ENCODE assay signal across 8 mouse cellular contexts in the genomic region with DNA sequence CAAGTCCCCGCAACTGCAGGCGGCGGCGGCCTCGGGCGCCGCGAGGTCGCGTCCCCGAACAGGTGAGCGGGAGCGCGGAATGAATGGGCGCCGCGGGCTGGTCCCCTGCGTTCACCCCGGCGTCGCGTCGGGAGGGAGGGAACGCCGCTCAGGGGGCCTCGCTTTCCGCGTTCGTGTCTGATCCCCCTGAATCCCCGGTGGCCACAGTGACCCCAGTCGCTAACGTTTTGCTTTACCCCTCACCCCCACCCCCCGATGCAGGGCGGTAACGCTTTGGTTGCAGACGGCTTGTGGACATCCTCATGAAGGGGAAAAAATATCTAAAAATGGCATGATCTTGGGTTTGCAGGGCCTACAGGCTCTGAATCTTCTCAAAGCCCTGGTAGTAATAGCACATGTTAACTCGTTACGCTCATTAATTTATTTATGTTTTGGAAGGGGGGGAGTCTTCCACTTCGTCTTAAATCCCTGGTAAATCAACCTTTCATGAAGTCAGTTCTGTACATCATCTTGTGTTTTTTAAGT. TPM values are rescaled to one million over a fixed set of nuclear protein-coding genes. Genes with fewer than 3 reads are reported as not detected.
DNase-seq lines count a peak whose midpoint lies in the region; ATAC-seq and TF ChIP-seq lines count a peak whose summit lies in the region.

No protein-coding gene starts in this region.

- H3K27ac ChIP-seq in lung, embryonic 14.5 days (ENCODE audit: low read depth), result peak overlapping the region; percentile 96
- peak overlapping the region; percentile 91 for H3K27ac ChIP-seq in embryonic facial prominence, embryonic 12.5 days
- H3K27ac ChIP-seq in limb, embryonic 11.5 days (replicated peaks; ENCODE audit: low read depth, low read length), result peak overlapping the region; percentile 89
- peak overlapping the region; percentile 99 for H3K27ac ChIP-seq in neural tube, embryonic 14.5 days (ENCODE audit: low read depth, low read length)

- WGBS in lung, embryonic 14.5 days, result 1% methylated on average over 39 of the region's 39 CpGs
- WGBS in embryonic facial prominence, embryonic 12.5 days, result under 1% methylated on average over 39 of the region's 39 CpGs
- under 1% methylated on average over 39 of the region's 39 CpGs for WGBS in limb, embryonic 11.5 days
- under 1% methylated on average over 39 of the region's 39 CpGs for WGBS in neural tube, embryonic 14.5 days

- H3K36me3 ChIP-seq in lung, embryonic 14.5 days (ENCODE audit: insufficient read depth), result no peaks in the 10 kb centered on the region
- H3K36me3 ChIP-seq in embryonic facial prominence, embryonic 12.5 days, result no peaks in the 10 kb centered on the region
- H3K36me3 ChIP-seq in limb, embryonic 11.5 days (ENCODE audit: control insufficient read depth, insufficient read depth, low read length), result no peaks in the 10 kb centered on the region
- no peaks in the 10 kb centered on the region for H3K36me3 ChIP-seq in neural tube, embryonic 14.5 days (ENCODE audit: control insufficient read depth, insufficient read depth, low read length)

- peaks cover 13% of the 10 kb centered on the region for H3K4me1 ChIP-seq in lung, embryonic 14.5 days (ENCODE audit: insufficient read depth)
- peaks cover 12% of the 10 kb centered on the region for H3K4me1 ChIP-seq in embryonic facial prominence, embryonic 12.5 days
- H3K4me1 ChIP-seq in limb, embryonic 11.5 days (ENCODE audit: control insufficient read depth, insufficient read depth, low read length), result no peaks in the 10 kb centered on the region; the same call in 1 of the 2 replicates
- peaks cover 9% of the 10 kb centered on the region; the same call in 1 of the 2 replicates for H3K4me1 ChIP-seq in neural tube, embryonic 14.5 days (ENCODE audit: control insufficient read depth, insufficient read depth, low read length)

- peak overlapping the region; percentile 88 for H3K4me3 ChIP-seq in lung, embryonic 14.5 days (ENCODE audit: low read depth, low read length)
- peak overlapping the region; percentile 83 for H3K4me3 ChIP-seq in embryonic facial prominence, embryonic 12.5 days
- peak overlapping the region; percentile 87 for H3K4me3 ChIP-seq in limb, embryonic 11.5 days (ENCODE audit: low read depth, low read length)
- H3K4me3 ChIP-seq in neural tube, embryonic 14.5 days (ENCODE audit: low read depth, low read length), result peak overlapping the region; percentile 87

- no peaks in the 10 kb centered on the region for H3K9me3 ChIP-seq in lung, embryonic 14.5 days (ENCODE audit: low read depth, low read length)
- H3K9me3 ChIP-seq in embryonic facial prominence, embryonic 12.5 days, result no peaks in the 10 kb centered on the region
- H3K9me3 ChIP-seq in limb, embryonic 11.5 days (ENCODE audit: control insufficient read depth, low read length), result no peaks in the 10 kb centered on the region
- no peaks in the 10 kb centered on the region for H3K9me3 ChIP-seq in neural tube, embryonic 14.5 days (ENCODE audit: control insufficient read depth, low read length)

- H3K27me3 ChIP-seq in lung, embryonic 14.5 days (ENCODE audit: insufficient read depth, low read length), result no peaks in the 10 kb centered on the region
- H3K27me3 ChIP-seq in embryonic facial prominence, embryonic 12.5 days, result no peaks in the 10 kb centered on the region
- H3K27me3 ChIP-seq in limb, embryonic 11.5 days (ENCODE audit: control insufficient read depth, insufficient read depth, low read length), result no peaks in the 10 kb centered on the region
- H3K27me3 ChIP-seq in neural tube, embryonic 14.5 days (ENCODE audit: control insufficient read depth, insufficient read depth, low read length), result no peaks in the 10 kb centered on the region; the same call in 1 of the 2 replicates

- TF ChIP-seq CTCF in lung, embryonic 14.5 days (IDR thresholded peaks at IDR 0.05; ENCODE audit: low read depth), result no peak

- peak overlapping the region; percentile 81 for H3K9ac ChIP-seq in lung, embryonic 14.5 days
- H3K9ac ChIP-seq in embryonic facial prominence, embryonic 12.5 days, result peak overlapping the region; percentile 84
- peak overlapping the region; percentile 85 for H3K9ac ChIP-seq in limb, embryonic 11.5 days (ENCODE audit: low read length)
- peak overlapping the region; percentile 95 for H3K9ac ChIP-seq in neural tube, embryonic 14.5 days (replicated peaks; ENCODE audit: low read depth, low read length)

- ATAC-seq in lung, embryonic 14.5 days (ENCODE audit: insufficient read depth), result no peak
- ATAC-seq in embryonic facial prominence, embryonic 12.5 days (ENCODE audit: insufficient number of reproducible peaks, insufficient read depth, low FRiP score, low TSS enrichment), result no peak
- ATAC-seq in limb, embryonic 11.5 days (ENCODE audit: insufficient number of reproducible peaks, low FRiP score, low TSS enrichment, low read depth), result no peak
- no peak for ATAC-seq in neural tube, embryonic 14.5 days (ENCODE audit: low read depth)
- no peak for ATAC-seq in erythroid progenitor cell, adult 5-6 weeks (replicated peaks; ENCODE audit: low FRiP score, poor library complexity, severe bottlenecking)

- DNase-seq in lung, embryonic 14.5 days, result no peak
- DNase-seq in lung, postnatal 4 days, result no peak
- no peak for DNase-seq in limb, embryonic 11.5 days (ENCODE audit: low spot score)
- DNase-seq in layer of hippocampus, adult 8-10 months (ENCODE audit: low spot score in 2 of 2), result no peak
- no peak for DNase-seq in cerebellum, postnatal 25 days

- peak overlapping the region; percentile 88 for H3K4me2 ChIP-seq in lung, embryonic 14.5 days
- H3K4me2 ChIP-seq in embryonic facial prominence, embryonic 12.5 days (replicated peaks), result peak overlapping the region; percentile 72
- H3K4me2 ChIP-seq in limb, embryonic 11.5 days (ENCODE audit: low read depth, severe bottlenecking), result peak overlapping the region; percentile 70
- H3K4me2 ChIP-seq in neural tube, embryonic 14.5 days (ENCODE audit: low read depth, low read length), result peak overlapping the region; percentile 72

RNA-seq across cellular contexts. Expression of gene Noct, which starts 1.0 kb away (rescaled TPM):
- 7.6 and 8.9 TPM in 2 replicates for polyA plus RNA-seq in lung, embryonic 14.5 days (2014; fragmentation: Nextera tagmentation; extraction: Ambion mirVana)
- polyA plus RNA-seq in embryonic facial prominence, embryonic 12.5 days (2016; fragmentation: Nextera tagmentation; extraction: Ambion mirVana), result 14.4 and 14.6 TPM in 2 replicates
- 14.0 and 14.1 TPM in 2 replicates for polyA plus RNA-seq in limb, embryonic 11.5 days (2014; fragmentation: Nextera tagmentation; extraction: Ambion mirVana)
- polyA plus RNA-seq in neural tube, embryonic 14.5 days (2014; fragmentation: Nextera tagmentation; extraction: Ambion mirVana), result 36.6 and 42.4 TPM in 2 replicates
- 10 to 100 TPM; 51.9 to 55.4 (median 52.9) TPM for total RNA-seq in layer of hippocampus, adult 8-10 months (2022)
- 59.8 and 69.2 TPM in 2 replicates for total RNA-seq in erythroid progenitor cell, adult 5-6 weeks (2015; ENCODE audit: low replicate concordance)
- 40.7 and 49.9 TPM in 2 replicates for total RNA-seq in erythroid progenitor cell, adult 5-6 weeks (2017; ENCODE audit: low replicate concordance)
